Mouse (Mus musculus) brain, embryonic 14.5 days (tissue): Measurements from ENCODE around the gene Dph7.

Experiments used
- CTCF ChIP-seq: fragments of 200-500 bp; IDR thresholded peaks from 2 replicates; pipeline ENCODE4 v1.5.1; 2012; ENCODE audit warnings: inconsistent platforms, mild to moderate bottlenecking, moderate library complexity, borderline replicate concordance; ENCODE audit not compliant: insufficient read depth, insufficient read length; ENCODE audit errors: extremely low read depth
- POLR2A ChIP-seq: fragments of 200-500 bp; IDR thresholded peaks from 2 replicates; pipeline ENCODE4 v1.6.1; 2012; ENCODE audit warnings: mild to moderate bottlenecking, inconsistent platforms, borderline replicate concordance; ENCODE audit not compliant: poor library complexity, insufficient read depth, insufficient read length, severe bottlenecking; ENCODE audit errors: extremely low read depth

DNA sequence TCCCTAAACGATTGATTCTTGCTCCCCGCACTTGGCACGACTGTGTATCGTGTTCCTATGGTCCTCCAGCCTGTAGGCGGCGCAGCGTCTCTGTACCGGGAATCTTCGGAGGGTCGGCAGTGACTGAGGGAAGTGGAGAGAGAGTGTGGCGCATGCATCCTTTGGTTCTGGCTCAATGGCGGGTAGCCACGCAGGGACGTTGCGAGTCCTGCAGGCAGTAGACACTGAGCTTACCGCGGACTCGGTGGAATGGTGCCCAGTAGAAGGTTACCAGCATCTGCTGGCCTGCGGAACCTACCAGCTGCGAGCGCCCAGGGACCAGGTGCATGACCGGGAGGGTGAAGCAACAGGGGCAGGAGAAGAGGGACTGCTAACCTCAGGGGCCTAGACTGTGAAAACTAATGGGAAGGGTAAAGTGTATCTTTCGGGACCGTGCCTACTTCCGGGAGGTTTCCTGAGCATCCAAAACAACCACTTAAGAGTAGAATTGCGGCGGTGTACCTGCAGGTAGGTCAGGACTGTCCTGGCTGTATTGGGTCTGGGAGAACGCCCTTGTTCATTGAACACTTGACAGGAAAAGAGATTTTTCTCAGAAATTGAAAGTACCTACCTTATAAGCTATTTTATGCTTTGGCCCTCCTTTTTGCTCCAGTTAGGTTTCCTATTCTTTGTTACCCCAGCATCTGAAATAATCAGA is at the start of gene Dph7:
- TF ChIP-seq POLR2A (peak; percentile 42; the same call in 1 of the 2 replicates), CTCF (peak; percentile 95)
